Mouse (Mus musculus) liver, adult 2 months (tissue): ENCODE data around the gene Cebpb. TPM values are rescaled to one million over a fixed set of nuclear protein-coding genes. Genes with fewer than 3 reads are reported as not detected.

Experiments used
- DNase-seq: peaks from one replicate; pipeline ENCODE4 v3.0.0-alpha.2; 2011; ENCODE audit warnings: low read depth, low spot score; ENCODE audit errors: extremely low read depth
- H3K27ac ChIP-seq: fragments of 200-500 bp; replicated peaks from 2 replicates; pipeline ENCODE4 v1.5.1; 2012; ENCODE audit warnings: low read depth, mild to moderate bottlenecking, control low read depth, inconsistent platforms, low read length; ENCODE audit not compliant: insufficient read depth
- H3K27me3 ChIP-seq: fragments of 200-500 bp; 2 replicates; pipeline ENCODE4 v1.6.1; 2012; ENCODE audit warnings: mild to moderate bottlenecking, moderate library complexity, low read length, inconsistent platforms; ENCODE audit not compliant: control insufficient read depth, insufficient read depth
- H3K36me3 ChIP-seq: fragments of 200-500 bp; 2 replicates; pipeline ENCODE4 v1.6.1; 2012; ENCODE audit warnings: low read length, inconsistent platforms; ENCODE audit not compliant: control insufficient read depth, insufficient read depth
- H3K4me1 ChIP-seq: fragments of 200-500 bp; 2 replicates; pipeline ENCODE4 v1.6.1; 2011; ENCODE audit warnings: low read length; ENCODE audit not compliant: control insufficient read depth, insufficient read depth
- H3K4me3 ChIP-seq: fragments of 200-500 bp; 2 replicates; pipeline ENCODE4 v1.5.1; 2011; ENCODE audit warnings: low read depth, mild to moderate bottlenecking, control low read depth, low read length, moderate library complexity; ENCODE audit not compliant: insufficient read depth
- H3K79me2 ChIP-seq: fragments of 200-500 bp; 2 replicates; pipeline ENCODE4 v1.6.1; 2012; ENCODE audit warnings: inconsistent platforms, mild to moderate bottlenecking, low read length, moderate library complexity; ENCODE audit not compliant: control insufficient read depth, insufficient read depth
- H3K9ac ChIP-seq: fragments of 200-500 bp; 2 replicates; pipeline ENCODE4 v1.6.1; 2012; ENCODE audit warnings: low read depth, mild to moderate bottlenecking, control low read depth, inconsistent platforms, low read length
- CTCF ChIP-seq: fragments of 200-500 bp; IDR thresholded peaks from 2 replicates; pipeline ENCODE4 v1.5.1; 2011; ENCODE audit warnings: low read depth, low read length, control low read depth
- POLR2A ChIP-seq: fragments of 200-500 bp; IDR thresholded peaks from 2 replicates; pipeline ENCODE4 v1.6.1; 2011; ENCODE audit warnings: low read length, control low read depth; ENCODE audit not compliant: insufficient read depth; ENCODE audit errors: extremely low read depth
- WGBS: fragments of 180-500 bp; shearing (Covaris S2); methylation state at CpG from one replicate; pipeline ENCODE4 v1.1.7; 2018; 5-methylcytosine and 5-hydroxymethylcytosine counted together
- polyA plus RNA-seq: library from polyadenylated mRNA; depleted of rRNA; stranded (reverse); fragments of >200 nt; gene quantifications from 2 replicates; pipeline ENCODE4 v1.2.3, GENCODE M21; 2012
- total RNA-seq: library from RNA; depleted of rRNA; stranded (reverse); fragments of >200 nt; gene quantifications from 2 replicates; pipeline ENCODE4 v1.2.3, GENCODE M21; 2014

Cebpb gene
- total and polyA plus RNA-seq, 2 experiments = 147 to 210 TPM

DNA sequence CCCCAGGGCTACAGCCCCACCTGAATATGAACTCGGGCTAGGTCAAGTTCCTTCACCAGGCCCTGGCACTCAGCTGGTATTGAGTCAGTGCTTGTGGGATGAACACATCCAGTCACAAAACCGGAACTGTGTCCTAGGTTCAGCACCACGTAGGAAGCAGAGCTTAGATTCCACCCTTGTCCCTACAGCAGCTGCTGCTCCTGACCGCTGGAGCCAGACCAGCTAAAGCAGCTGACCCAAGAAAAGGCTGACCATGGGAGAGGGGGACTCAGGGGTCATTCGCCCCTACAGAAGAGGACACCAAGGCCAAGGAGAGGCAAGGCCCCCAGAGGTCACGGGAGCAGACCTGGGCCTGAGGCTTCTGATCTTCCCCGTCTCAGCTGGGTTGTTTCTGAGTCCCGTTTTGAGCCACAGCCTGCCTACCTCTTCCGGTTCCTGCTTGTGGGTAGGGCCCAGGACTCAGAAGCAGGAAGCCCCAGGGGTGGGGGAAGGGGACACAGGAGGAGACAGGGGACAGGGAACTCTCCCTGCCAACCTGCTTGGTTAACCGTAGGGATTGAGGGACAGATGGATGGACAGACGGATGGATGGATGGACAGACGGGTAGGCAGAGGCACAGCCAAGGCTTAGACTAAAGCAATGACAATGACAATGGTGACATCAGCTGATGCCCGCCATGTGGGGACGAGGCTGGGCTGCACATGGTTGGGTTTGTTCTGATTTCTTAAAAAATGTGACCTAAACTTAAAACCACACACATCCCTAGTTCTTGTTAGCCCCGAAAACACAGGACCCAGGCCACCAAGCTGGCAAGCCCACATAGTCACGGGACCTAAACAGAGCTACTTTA, 31.9 kb upstream of the Cebpb start:
- WGBS = 72% methylated on average over 16 of the region's 16 CpGs
- Histone ChIP-seq H3K9ac (peak overlapping the region; percentile 49), H3K36me3 (no peaks in the 10 kb centered on the region), H3K79me2 (peaks cover 14% of the 10 kb centered on the region), H3K4me3 (peak overlapping the region; percentile 46), H3K27ac (peak overlapping the region; percentile 48), H3K27me3 (no peaks in the 10 kb centered on the region), H3K4me1 (peaks cover 41% of the 10 kb centered on the region)
- TF ChIP-seq CTCF (no peak), POLR2A (no peak)
- DNase-seq = peak; percentile 86

DNA sequence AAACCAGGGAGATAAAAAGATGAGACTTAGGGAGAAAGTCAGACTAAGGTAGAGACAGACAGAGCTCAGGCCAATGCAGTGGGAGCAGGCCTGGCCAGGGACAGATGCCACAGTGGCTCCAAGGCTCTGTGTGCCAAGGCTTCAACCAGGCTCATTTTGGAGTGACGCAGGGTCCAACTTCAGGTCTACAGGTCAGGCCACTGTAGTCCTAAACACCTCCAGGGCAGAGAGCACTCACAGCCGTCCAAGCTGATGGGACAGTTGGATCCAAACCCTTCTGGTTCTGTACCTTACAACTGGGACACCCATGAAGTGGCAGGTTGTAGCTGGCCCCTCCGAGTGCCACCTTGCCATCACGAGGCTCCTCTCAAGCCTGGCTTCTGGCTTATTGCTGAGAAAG, 30.7 kb upstream of the Cebpb start:
- peak; percentile 96 for DNase-seq
- Histone ChIP-seq H3K4me3 (no peak overlapping the region), H3K4me1 (peaks cover 40% of the 10 kb centered on the region), H3K27ac (0 out of 2 replicates have a peak overlapping the region, but pooled peaks have one; percentile 3), H3K27me3 (no peaks in the 10 kb centered on the region), H3K9ac (no peak overlapping the region), H3K79me2 (peaks cover 11% of the 10 kb centered on the region), H3K36me3 (no peaks in the 10 kb centered on the region)
- TF ChIP-seq POLR2A = no peak
- TF ChIP-seq CTCF = no peak
- 63% methylated on average over 4 of the region's 4 CpGs for WGBS

DNA sequence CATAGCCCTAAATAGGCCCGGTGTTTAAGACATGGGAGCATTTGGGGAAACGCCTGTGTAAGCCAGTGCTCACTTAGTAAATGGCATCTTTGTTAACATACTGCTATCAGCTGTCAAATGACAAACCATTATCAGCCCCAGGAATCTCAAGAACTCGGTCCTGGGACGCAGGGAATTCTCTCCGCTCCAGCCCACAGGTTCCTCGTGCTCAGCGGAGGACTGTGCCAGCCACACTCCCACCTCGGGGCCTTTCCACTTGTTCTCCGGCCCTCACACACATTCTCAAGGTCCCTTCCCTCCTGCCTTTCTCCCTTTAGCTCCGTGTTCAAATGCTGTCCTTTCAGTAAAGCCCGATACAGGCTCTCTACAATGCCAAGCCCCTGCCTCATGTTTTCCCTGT, 30.0 kb upstream of the Cebpb start:
- Histone ChIP-seq H3K4me1 (peaks cover 39% of the 10 kb centered on the region), H3K27ac (no peak overlapping the region), H3K27me3 (no peaks in the 10 kb centered on the region), H3K36me3 (no peaks in the 10 kb centered on the region), H3K9ac (no peak overlapping the region), H3K79me2 (peaks cover 8% of the 10 kb centered on the region), H3K4me3 (no peak overlapping the region)
- WGBS = 87% methylated on average over 11 of the region's 11 CpGs
- TF ChIP-seq CTCF (no peak), POLR2A (no peak)
- no peak for DNase-seq

DNA sequence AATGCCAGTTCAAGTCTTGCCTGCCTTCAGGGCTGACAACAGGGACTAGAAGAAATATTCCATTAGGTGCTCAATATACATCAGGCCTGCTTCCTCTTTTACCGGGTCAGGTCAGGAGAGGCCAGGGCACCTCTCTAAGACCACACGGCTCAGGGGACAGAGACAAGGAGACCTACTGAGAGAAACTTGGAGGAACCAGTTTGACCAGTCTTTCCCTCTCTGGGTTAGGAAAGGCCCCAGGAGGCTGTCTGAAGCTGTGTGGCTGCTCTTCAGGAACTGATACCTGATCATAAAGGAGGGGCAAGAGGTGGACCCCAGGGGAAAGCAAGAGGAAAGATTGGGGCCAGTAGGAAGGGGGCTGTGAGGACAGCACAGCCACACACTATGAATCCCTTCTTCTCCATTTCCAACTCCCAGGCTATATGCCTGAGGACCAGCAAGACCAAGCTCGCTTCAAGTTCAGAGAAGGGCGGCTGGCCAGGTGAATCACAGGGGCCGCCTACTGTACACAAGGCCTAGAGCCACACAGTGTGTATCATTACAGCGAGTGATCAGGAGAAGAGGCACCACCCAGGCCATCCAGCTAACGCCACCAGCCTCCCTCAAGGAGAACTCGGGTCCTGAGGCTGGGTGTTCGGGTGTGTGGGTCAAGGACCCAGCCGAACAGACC, 29.4 kb upstream of the Cebpb start:
- Histone ChIP-seq H3K9ac (no peak overlapping the region), H3K79me2 (peaks cover 8% of the 10 kb centered on the region), H3K27me3 (no peaks in the 10 kb centered on the region), H3K36me3 (no peaks in the 10 kb centered on the region), H3K4me3 (no peak overlapping the region), H3K27ac (no peak overlapping the region; the same call in 1 of the 2 replicates), H3K4me1 (peaks cover 39% of the 10 kb centered on the region)
- WGBS = 42% methylated on average over 10 of the region's 10 CpGs
- no peak for TF ChIP-seq POLR2A
- no peak for TF ChIP-seq CTCF
- no peak for DNase-seq

DNA sequence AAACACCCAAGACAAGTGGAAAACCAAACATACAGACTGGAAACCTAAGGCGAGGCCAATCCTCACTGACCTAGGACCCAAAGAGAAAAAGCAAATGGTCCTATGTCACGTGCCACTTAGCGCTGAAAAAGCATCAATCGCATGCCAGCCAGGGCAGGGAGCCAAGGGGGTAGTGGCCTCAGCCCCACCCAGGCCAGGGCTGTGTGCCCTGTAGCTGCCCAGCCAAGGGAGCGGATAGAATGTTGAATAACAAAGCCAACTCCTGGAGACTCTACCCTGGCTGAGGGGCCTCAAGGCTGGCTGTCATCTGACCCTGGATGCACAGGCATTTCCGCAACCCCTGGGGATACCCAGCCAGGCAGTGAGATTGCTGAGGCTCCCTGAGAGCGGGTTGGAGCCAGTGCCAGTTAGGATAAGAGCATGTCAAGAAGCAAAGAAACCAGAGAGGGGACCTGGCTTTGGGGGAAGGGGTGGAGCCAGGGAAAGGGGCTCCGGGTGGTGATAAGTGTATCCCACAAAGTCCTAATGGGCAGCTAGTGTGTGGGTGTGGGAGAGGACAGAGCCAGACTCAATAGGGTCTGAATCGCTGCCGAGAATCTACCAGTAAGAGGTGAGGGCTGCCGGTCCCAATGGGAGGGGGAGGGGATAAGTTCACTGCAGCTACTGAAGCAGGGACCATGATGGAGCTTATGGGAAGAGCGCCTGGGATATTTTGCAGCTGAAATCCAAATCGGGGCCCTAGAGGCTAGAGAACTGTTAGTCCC, 28.7 kb upstream of the Cebpb start:
- DNase-seq = peak; percentile 94
- H3K4me1 ChIP-seq = peaks cover 32% of the 10 kb centered on the region
- 23% methylated on average over 13 of the region's 13 CpGs for WGBS

More for the DNA sequence above, 28.7 kb upstream of the Cebpb start:
- Histone ChIP-seq H3K79me2 (peaks cover 8% of the 10 kb centered on the region), H3K9ac (peak overlapping the region; percentile 90; the same call in 1 of the 2 replicates), H3K36me3 (no peaks in the 10 kb centered on the region), H3K27ac (no peak overlapping the region; the same call in 1 of the 2 replicates), H3K27me3 (no peaks in the 10 kb centered on the region), H3K4me3 (peak overlapping the region; percentile 73; the same call in 1 of the 2 replicates)
- TF ChIP-seq CTCF (no peak), POLR2A (no peak)
